Mouse (Mus musculus) hindbrain, postnatal 0 days (tissue): ENCODE results near the gene Mesd. TPM values are rescaled to one million over a fixed set of nuclear protein-coding genes. Genes with fewer than 3 reads are reported as not detected.

ENCODE experiments used
- ATAC-seq: fragments of 200-750 bp; cut with Nextera tagmentation; 2 replicates; pipeline ENCODE4 v1.8.0; 2017; ENCODE audit warnings: mild to moderate bottlenecking, moderate TSS enrichment, moderate library complexity
- DNase-seq: peaks from one replicate; pipeline ENCODE4 v3.0.0-alpha.2; 2015; ENCODE audit warnings: low spot score
- H3K27ac ChIP-seq: fragments of 300-500 bp; sonication (generic); 2 replicates; pipeline ENCODE4 v1.5.1; 2014; ENCODE audit warnings: mild to moderate bottlenecking
- H3K27me3 ChIP-seq: fragments of 300-500 bp; sonication (generic); 2 replicates; pipeline ENCODE4 v1.6.1; 2014; ENCODE audit warnings: low read length, mixed read lengths; ENCODE audit not compliant: insufficient read depth
- H3K36me3 ChIP-seq: fragments of 300-500 bp; sonication (generic); 2 replicates; pipeline ENCODE4 v1.6.1; 2014; ENCODE audit warnings: low read length, mixed read lengths; ENCODE audit not compliant: insufficient read depth
- H3K4me1 ChIP-seq: fragments of 300-500 bp; sonication (generic); 2 replicates; pipeline ENCODE4 v1.6.1; 2014; ENCODE audit warnings: antibody characterized with exemption, low read length, mixed read lengths; ENCODE audit not compliant: insufficient read depth
- H3K4me2 ChIP-seq: fragments of 300-500 bp; sonication (generic); 2 replicates; pipeline ENCODE4 v1.6.1; 2014; ENCODE audit warnings: low read depth, mild to moderate bottlenecking, low read length, moderate library complexity, mixed read lengths
- H3K4me3 ChIP-seq: fragments of 300-500 bp; sonication (generic); 2 replicates; pipeline ENCODE4 v1.5.1; 2014; ENCODE audit warnings: low read length
- H3K9ac ChIP-seq: fragments of 300-500 bp; sonication (generic); replicated peaks from 2 replicates; pipeline ENCODE4 v1.6.1; 2014; ENCODE audit warnings: mild to moderate bottlenecking, low read length, moderate library complexity, mixed read lengths
- H3K9me3 ChIP-seq: fragments of 300-500 bp; sonication (generic); 2 replicates; pipeline ENCODE4 v1.6.1; 2016; ENCODE audit warnings: low read length, mixed read lengths
- CTCF ChIP-seq: IDR thresholded peaks from 2 replicates; pipeline ENCODE4 v1.5.1; 2016; ENCODE audit warnings: antibody characterized with exemption, control low read depth, low read depth
- WGBS: fragments of 180-500 bp; shearing (Covaris S2); extraction: QIAGEN DNeasy Blood & Tissue Kit; methylation state at CpG from one replicate; pipeline ENCODE4 v1.1.7; 2014; 5-methylcytosine and 5-hydroxymethylcytosine counted together
- polyA plus RNA-seq: library from polyadenylated mRNA; unstranded; fragments of >200 nt; fragmentation: Nextera tagmentation; extraction: Ambion mirVana; gene quantifications from 2 replicates; pipeline ENCODE4 v1.2.1, GENCODE M21; 2015
- total RNA-seq: library from RNA; depleted of rRNA; stranded (reverse); fragments of >200 nt; gene quantifications from 2 replicates; pipeline ENCODE4 v1.2.3, GENCODE M21; 2014

Gene Mesd
- total and polyA plus RNA-seq, 2 experiments from 2014 or later = 20.4 to 83.8 TPM

DNA sequence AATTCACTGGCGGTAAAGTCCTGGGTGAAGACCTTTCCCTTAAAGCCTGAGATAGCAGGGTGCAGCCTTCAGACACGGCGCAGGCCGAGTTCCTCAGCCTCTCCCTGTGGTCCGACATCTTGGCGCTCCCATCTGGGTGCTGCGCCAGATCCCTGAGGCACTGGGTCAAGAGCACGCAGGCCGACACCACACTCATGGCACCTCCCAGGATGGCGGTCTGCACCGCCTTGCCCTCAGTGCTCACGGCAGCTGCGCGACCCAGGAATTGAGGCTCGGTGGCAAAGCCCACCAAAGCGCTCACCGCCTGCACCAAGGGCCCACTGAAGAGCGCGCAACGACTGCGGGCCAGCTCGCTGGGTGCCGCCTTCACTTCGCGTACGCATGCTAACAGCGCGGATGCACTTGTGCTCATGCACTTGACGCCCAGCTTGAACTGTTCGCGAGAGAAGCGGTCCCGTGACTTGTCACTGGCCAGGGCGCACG lies 2.1 kb upstream of the Mesd start:
- Histone ChIP-seq H3K27me3 (no peaks in the 10 kb centered on the region), H3K9me3 (no peaks in the 10 kb centered on the region), H3K4me3 (peak overlapping the region; percentile 82), H3K4me1 (peaks cover 34% of the 10 kb centered on the region), H3K9ac (no peak overlapping the region; the same call in 1 of the 2 replicates), H3K27ac (0 out of 2 replicates have a peak overlapping the region, but pooled peaks have one; percentile 94), H3K36me3 (peaks cover 3% of the 10 kb centered on the region; the same call in 1 of the 2 replicates), H3K4me2 (peak overlapping the region; percentile 72)
- TF ChIP-seq CTCF = no peak
- DNase-seq (no peak), ATAC-seq (no peak)
- WGBS = 92% methylated on average over 35 of the region's 35 CpGs

DNA sequence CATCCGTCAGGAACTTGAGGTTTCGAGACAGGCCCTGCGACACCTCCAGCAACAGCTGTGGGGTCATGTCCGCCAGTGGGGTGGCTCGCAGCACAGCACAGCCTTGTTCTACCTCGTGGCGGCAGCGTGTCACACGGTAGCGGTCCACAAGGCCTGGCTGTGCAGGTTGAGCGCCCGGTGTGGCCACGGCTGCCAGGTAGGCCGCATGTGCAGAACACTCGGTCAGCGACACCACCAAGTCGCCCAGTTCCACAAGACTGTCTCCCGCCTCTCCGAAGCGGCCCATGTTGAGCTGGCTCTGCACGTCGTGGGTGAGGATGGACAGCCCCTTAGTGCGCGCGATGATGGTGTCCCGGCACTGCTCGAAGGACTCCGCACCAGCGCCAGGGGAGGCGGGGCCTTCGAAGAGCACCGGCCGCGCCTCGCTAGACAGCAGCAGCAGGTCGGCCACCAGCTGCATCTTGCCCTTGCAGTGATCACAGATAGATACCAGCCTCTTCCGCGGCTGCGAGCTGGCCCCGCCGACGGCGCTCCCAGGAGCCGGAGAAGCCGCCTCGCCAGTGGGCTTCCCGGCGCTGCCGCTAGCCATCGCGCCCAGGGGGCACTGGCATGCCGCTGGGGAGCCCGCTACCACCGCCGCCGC lies 1.5 kb upstream of the Mesd start:
- Histone ChIP-seq H3K9me3 (no peaks in the 10 kb centered on the region), H3K4me2 (peak overlapping the region; percentile 72), H3K4me1 (peaks cover 34% of the 10 kb centered on the region), H3K36me3 (peaks cover 2% of the 10 kb centered on the region; the same call in 1 of the 2 replicates), H3K27ac (peak overlapping the region; percentile 94), H3K9ac (peak overlapping the region; percentile 83), H3K4me3 (peak overlapping the region; percentile 82), H3K27me3 (no peaks in the 10 kb centered on the region)
- DNase-seq (peak; percentile 65), ATAC-seq (peak; percentile 25)
- TF ChIP-seq CTCF = peak; percentile 9; the same call in 1 of the 2 replicates
- WGBS = 27% methylated on average over 46 of the region's 56 CpGs

DNA sequence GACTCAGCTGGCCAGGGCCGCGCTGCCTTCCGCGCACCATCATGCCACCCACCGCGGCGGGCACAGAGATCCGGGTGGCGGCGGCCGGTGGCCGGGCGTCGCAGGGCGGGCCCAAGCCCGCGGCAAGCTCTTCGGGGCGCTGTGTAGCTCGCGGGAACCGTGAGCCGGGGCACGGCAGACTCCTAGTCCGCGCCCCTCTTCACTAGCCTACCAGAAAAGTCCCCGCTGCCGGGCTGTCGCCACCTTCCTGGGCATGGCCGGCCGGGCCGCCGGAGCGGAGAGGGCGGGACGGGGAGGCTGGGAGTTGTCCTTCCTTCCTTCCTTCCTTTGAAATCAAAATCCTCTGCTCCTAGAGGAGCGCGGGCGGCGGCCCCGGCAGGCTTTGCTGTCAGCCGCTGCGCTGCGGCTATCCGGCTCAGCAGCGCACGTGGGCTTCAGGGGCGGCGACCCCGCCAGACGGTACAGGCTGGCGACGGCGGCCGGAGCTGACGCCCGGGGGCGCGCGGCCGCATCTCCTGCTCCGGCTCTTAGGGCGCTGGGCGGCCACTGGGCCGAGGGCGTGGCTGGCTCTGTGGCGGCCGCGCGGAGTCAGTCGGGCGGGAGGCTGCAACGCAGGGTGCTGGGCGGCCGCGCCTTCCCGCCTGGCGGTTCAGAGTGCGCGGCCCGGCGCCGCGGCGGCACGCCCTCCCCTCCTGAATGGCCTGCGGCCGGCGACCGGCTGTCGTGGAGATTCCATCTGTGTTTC lies 818 bp upstream of the Mesd start:
- Histone ChIP-seq H3K4me2 (peak overlapping the region; percentile 72), H3K4me3 (peak overlapping the region; percentile 82), H3K36me3 (no peaks in the 10 kb centered on the region), H3K27me3 (no peaks in the 10 kb centered on the region), H3K27ac (peak overlapping the region; percentile 94), H3K4me1 (peaks cover 29% of the 10 kb centered on the region), H3K9me3 (no peaks in the 10 kb centered on the region), H3K9ac (peak overlapping the region; percentile 83)
- peak; percentile 72 for ATAC-seq
- TF ChIP-seq CTCF = no peak
- WGBS = under 1% methylated on average over 61 of the region's 91 CpGs
- peak; percentile 77 for DNase-seq

GRCm38 (mm10) chr7:83884921-83885532 lies 761 bp downstream of the Mesd start:
- ATAC-seq (no peak), DNase-seq (no peak)
- peaks cover 22% of the 10 kb centered on the region for H3K4me1 ChIP-seq
- H3K27ac ChIP-seq = peak overlapping the region; percentile 94
- peak overlapping the region; percentile 82 for H3K4me3 ChIP-seq
- H3K9ac ChIP-seq = peak overlapping the region; percentile 83; the same call in 1 of the 2 replicates
- WGBS = 43% methylated on average over 6 of the region's 6 CpGs
- no peaks in the 10 kb centered on the region for H3K36me3 ChIP-seq
- no peaks in the 10 kb centered on the region for H3K27me3 ChIP-seq
- no peak for TF ChIP-seq CTCF
- peak overlapping the region; percentile 72 for H3K4me2 ChIP-seq
- no peaks in the 10 kb centered on the region for H3K9me3 ChIP-seq

DNA sequence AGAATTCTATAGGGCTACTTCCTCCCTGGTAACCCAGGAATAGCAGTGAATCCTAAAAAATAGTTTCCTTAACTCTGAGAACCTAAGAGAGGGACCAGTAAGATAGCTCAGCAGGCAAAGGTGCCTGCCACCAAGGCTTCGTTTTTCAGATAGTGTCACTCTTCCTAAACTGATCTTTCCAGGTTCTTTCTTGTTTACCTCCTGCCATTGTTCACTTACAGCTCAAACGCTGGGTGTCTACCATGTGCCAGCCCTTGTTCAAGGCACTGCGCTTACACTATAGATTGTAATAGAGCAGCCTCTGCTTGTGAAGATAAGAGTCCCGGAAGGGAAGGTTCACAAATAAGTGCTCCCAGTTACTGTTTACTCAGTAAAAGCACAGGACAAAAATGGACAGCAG lies 1.6 kb downstream of the Mesd start:
- Histone ChIP-seq H3K36me3 (no peaks in the 10 kb centered on the region), H3K4me3 (no peak overlapping the region), H3K4me1 (peaks cover 20% of the 10 kb centered on the region), H3K27ac (no peak overlapping the region), H3K4me2 (no peak overlapping the region), H3K9me3 (no peaks in the 10 kb centered on the region), H3K27me3 (no peaks in the 10 kb centered on the region), H3K9ac (no peak overlapping the region)
- DNase-seq (no peak), ATAC-seq (no peak)
- TF ChIP-seq CTCF = no peak
- 96% methylated on average over 4 of the region's 4 CpGs for WGBS

DNA sequence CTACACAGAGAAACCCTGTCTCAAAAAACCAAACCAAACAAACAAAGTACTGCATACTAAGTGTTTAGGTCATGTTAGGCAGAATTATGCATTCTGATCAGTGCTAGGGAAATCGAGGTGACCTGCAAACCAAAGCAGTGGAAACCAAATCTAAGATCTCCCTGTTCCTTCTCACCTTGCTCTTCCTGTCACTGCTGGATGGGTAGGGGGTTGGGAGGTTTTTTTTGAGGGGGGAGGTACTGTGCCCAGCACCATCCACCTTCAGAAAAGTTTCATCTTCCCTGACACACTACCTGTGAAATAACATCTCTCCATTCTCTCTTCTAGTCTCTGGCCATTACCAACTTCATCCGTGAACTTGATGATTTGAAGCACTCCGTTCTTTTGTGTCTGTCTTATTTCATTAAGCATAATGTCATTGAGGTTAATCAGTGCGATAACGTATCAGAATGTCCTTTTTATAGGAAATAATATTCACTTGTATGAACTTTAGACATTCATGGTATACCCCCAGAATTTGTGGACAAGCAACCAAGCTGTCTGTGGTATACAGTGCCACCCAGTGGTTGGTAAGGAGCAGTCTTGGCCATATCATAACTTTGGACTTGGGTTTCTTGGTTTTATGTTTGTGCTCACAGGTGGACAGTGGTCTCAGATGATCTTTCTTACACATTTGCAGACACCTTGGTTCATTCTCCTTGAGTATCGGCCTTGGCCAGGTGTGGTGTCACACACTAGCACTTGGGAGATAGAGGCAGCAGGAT lies 2.3 kb downstream of the Mesd start:
- H3K4me1 ChIP-seq = peaks cover 13% of the 10 kb centered on the region
- ATAC-seq (no peak), DNase-seq (peak; percentile 45)
- 94% methylated on average over 6 of the region's 6 CpGs for WGBS
- no peak overlapping the region for H3K27ac ChIP-seq
- H3K36me3 ChIP-seq = no peaks in the 10 kb centered on the region
- TF ChIP-seq CTCF = peak; percentile 67
- H3K9ac ChIP-seq = no peak overlapping the region
- no peak overlapping the region for H3K4me2 ChIP-seq
- no peak overlapping the region for H3K4me3 ChIP-seq
- no peaks in the 10 kb centered on the region for H3K27me3 ChIP-seq
- no peaks in the 10 kb centered on the region for H3K9me3 ChIP-seq
